Mouse (Mus musculus): ENCODE measurements around the gene Spc24. TPM values are rescaled to one million over a fixed set of nuclear protein-coding genes. Genes with fewer than 3 reads are reported as not detected.

Spc24 gene
- polyA plus RNA-seq (2012; fragmentation: generic; extraction: Trizol): 80.1 TPM
- long read RNA-seq, experiment 1, transcript Spc24-201 (5 exons, 1,366 nt): major isoform, 102 of 122 reads
- long read RNA-seq, experiment 1, partial matches to known transcripts: 4 of 122 reads
- long read RNA-seq, experiment 1, other reads (novel, unspliced or antisense): 12 of 122 reads
- long read RNA-seq, experiment 2, transcript Spc24-201 (5 exons, 1,366 nt): major isoform, 70 of 90 reads
- long read RNA-seq, experiment 2, partial matches to known transcripts: 8 of 90 reads
- long read RNA-seq, experiment 2, other reads (novel, unspliced or antisense): 9 of 90 reads

DNA sequence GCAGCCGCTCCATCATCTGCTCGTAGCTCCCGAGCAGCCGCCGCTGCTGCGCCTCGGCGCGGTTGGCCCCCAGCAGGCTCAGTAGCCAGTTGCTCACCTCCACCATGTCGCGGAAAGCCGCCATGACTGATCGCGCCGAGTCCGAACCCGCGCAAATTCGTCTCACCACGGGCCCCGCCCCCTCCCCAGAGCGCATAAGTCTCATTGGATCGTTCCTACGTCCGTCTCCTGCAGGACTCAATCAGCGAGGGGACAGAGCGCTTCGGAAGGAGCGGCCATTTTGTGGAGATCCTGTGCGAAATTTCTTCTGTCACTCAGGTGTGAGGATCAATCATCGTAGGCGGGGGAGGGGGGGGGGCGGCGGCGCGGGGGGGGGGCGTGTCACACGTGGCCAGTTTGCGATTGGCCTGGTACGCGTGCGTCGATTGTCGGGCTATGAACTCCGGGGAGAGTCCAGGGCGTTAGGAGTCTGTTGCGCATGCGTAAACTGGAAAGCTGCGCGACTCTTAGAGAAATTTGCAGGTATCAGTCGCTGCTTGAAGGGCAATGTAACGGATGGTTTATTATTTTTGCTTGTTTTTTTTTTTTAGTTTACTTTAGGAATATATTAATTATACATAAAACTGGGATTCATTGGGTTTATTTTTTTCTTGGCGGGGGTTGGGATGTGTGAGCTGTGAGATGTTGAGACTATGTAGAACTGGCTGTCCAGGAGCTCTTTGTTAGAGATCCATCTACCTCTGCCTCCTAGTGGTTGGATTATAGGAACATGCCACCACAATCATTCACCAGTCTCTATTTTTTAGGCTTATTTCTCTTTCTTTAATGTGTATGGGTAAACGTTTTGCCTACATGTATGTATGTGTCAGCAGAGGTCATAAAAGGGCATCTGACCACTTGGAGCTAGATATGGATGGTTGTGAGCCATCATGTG is at the start of gene Spc24:
Gene Spc24 (minus strand): TSS at position 149 of the 934 bp plus-strand sequence.
- Histone ChIP-seq H3K4me3 (ENCODE audit: insufficient read depth, poor library complexity, severe bottlenecking) (peak within 1 kb of the TSS; percentile 74), H3ac (ENCODE audit: control insufficient read depth, insufficient read length, low read depth) (peak within 1 kb of the TSS; percentile 94), H3K79me2 (ENCODE audit: control insufficient read depth, insufficient read depth) (peaks cover 44% of the 10 kb centered on the region), H3K36me3 (ENCODE audit: control insufficient read depth, insufficient read depth) (peaks cover 20% of the 10 kb centered on the region), H3K27me3 (ENCODE audit: control insufficient read depth, insufficient read depth, insufficient read length) (no peaks in the 10 kb centered on the region), H3K79me3 (ENCODE audit: low read depth) (peaks cover 26% of the 10 kb centered on the region)
- TF ChIP-seq MAX (IDR thresholded peaks at IDR 0.05) (no peak), MYOG (IDR thresholded peaks at IDR 0.05; ENCODE audit: control insufficient read depth, extremely low read depth, insufficient read length) (no peak), MYOD1 (IDR thresholded peaks at IDR 0.05; ENCODE audit: control insufficient read depth, insufficient read length, low read depth) (no peak), CEBPB (IDR thresholded peaks at IDR 0.05; ENCODE audit: low read depth) (no peak)

DNA sequence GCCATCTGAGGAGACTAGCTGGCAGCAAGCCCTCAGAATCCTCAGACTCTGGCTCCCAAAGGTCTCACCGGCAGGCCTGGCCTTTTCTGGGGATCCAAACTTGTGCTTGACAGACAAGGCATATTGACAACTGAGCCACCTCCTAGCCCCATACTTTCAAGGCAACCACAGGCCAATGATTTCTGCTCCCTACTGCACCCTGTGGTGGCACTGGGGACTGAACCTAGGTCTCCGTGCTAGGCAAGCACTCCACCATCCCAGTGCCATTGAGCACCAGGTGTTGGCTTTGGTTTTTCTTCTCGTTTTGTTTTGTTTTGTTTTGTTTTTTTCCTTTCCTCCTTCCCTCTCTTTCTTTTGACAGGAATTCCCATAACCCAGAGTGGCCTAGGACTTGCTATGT is 48.5 kb upstream of the Spc24 start:
- no peak overlapping the region for H3K4me3 ChIP-seq (ENCODE audit: insufficient read depth, poor library complexity, severe bottlenecking)
- H3K79me3 ChIP-seq (ENCODE audit: low read depth): no peaks in the 10 kb centered on the region
- no peak for TF ChIP-seq MYOG (IDR thresholded peaks at IDR 0.05; ENCODE audit: control insufficient read depth, extremely low read depth, insufficient read length)
- no peak for TF ChIP-seq MYOD1 (IDR thresholded peaks at IDR 0.05; ENCODE audit: control insufficient read depth, insufficient read length, low read depth)
- no peak for TF ChIP-seq USF1 (IDR thresholded peaks at IDR 0.05; ENCODE audit: low read depth)
- no peak for TF ChIP-seq CEBPB (IDR thresholded peaks at IDR 0.05; ENCODE audit: low read depth)
- no peak for TF ChIP-seq MAX (IDR thresholded peaks at IDR 0.05)
- TF ChIP-seq FOSL1 (IDR thresholded peaks at IDR 0.05; ENCODE audit: insufficient read depth, low read length, poor library complexity, severe bottlenecking): no peak
- H3ac ChIP-seq (ENCODE audit: control insufficient read depth, insufficient read length, low read depth): no peak overlapping the region
- no peaks in the 10 kb centered on the region for H3K27me3 ChIP-seq (ENCODE audit: control insufficient read depth, insufficient read depth, insufficient read length)
- no peaks in the 10 kb centered on the region for H3K79me2 ChIP-seq (ENCODE audit: control insufficient read depth, insufficient read depth)
- H3K36me3 ChIP-seq (ENCODE audit: control insufficient read depth, insufficient read depth): no peaks in the 10 kb centered on the region

DNA sequence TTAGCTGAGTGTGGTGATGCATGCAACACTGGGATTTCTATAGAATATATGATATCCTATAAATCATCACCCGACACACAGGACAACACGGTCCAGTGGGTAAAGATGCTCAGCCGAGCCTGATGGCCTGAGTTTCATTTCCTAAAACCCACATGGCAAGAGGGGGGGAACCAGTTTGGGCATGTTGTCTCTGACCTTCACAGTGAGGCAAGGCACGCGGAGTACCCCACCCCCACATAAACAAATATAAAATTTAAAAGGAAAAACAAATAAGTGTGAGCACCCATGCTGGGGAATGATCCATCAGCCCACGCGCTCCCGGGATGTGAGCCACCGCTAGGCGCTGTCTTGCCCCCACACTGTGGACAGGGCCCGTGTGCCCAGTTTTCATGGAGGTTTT is 46.9 kb upstream of the Spc24 start:
- TF ChIP-seq USF1 (IDR thresholded peaks at IDR 0.05; ENCODE audit: low read depth): no peak
- TF ChIP-seq CEBPB (IDR thresholded peaks at IDR 0.05; ENCODE audit: low read depth): no peak
- no peak for TF ChIP-seq CTCF (IDR thresholded peaks at IDR 0.05; ENCODE audit: control insufficient read depth, insufficient read depth, insufficient read length)
- TF ChIP-seq MYOD1 (IDR thresholded peaks at IDR 0.05; ENCODE audit: control insufficient read depth, insufficient read length, low read depth): no peak
- no peak for TF ChIP-seq FOSL1 (IDR thresholded peaks at IDR 0.05; ENCODE audit: insufficient read depth, low read length, poor library complexity, severe bottlenecking)
- TF ChIP-seq MAX (IDR thresholded peaks at IDR 0.05): no peak
- TF ChIP-seq MYOG (IDR thresholded peaks at IDR 0.05; ENCODE audit: control insufficient read depth, extremely low read depth, insufficient read length): no peak
- peaks cover 4% of the 10 kb centered on the region for H3K36me3 ChIP-seq (ENCODE audit: control insufficient read depth, insufficient read depth)
- H3K79me2 ChIP-seq (ENCODE audit: control insufficient read depth, insufficient read depth): peaks cover 8% of the 10 kb centered on the region
- peaks cover 1% of the 10 kb centered on the region for H3K79me3 ChIP-seq (ENCODE audit: low read depth)
- no peak overlapping the region for H3K4me3 ChIP-seq (ENCODE audit: insufficient read depth, poor library complexity, severe bottlenecking)
- no peak overlapping the region for H3ac ChIP-seq (ENCODE audit: control insufficient read depth, insufficient read length, low read depth)
- no peaks in the 10 kb centered on the region for H3K27me3 ChIP-seq (ENCODE audit: control insufficient read depth, insufficient read depth, insufficient read length)

GRCm38 (mm10) chr9:21806363-21806762 is 46.3 kb upstream of the Spc24 start:
- Histone ChIP-seq H3K27me3 (ENCODE audit: control insufficient read depth, insufficient read depth, insufficient read length) (no peaks in the 10 kb centered on the region), H3K4me3 (ENCODE audit: insufficient read depth, poor library complexity, severe bottlenecking) (no peak overlapping the region), H3K36me3 (ENCODE audit: control insufficient read depth, insufficient read depth) (peaks cover 4% of the 10 kb centered on the region), H3ac (ENCODE audit: control insufficient read depth, insufficient read length, low read depth) (no peak overlapping the region), H3K79me2 (ENCODE audit: control insufficient read depth, insufficient read depth) (peaks cover 8% of the 10 kb centered on the region), H3K79me3 (ENCODE audit: low read depth) (peaks cover 1% of the 10 kb centered on the region)
- no peak for TF ChIP-seq MYOD1 (IDR thresholded peaks at IDR 0.05; ENCODE audit: control insufficient read depth, insufficient read length, low read depth)
- no peak for TF ChIP-seq USF1 (IDR thresholded peaks at IDR 0.05; ENCODE audit: low read depth)
- TF ChIP-seq CEBPB (IDR thresholded peaks at IDR 0.05; ENCODE audit: low read depth): no peak
- TF ChIP-seq MYOG (IDR thresholded peaks at IDR 0.05; ENCODE audit: control insufficient read depth, extremely low read depth, insufficient read length): no peak
- no peak for TF ChIP-seq FOSL1 (IDR thresholded peaks at IDR 0.05; ENCODE audit: insufficient read depth, low read length, poor library complexity, severe bottlenecking)
- no peak for TF ChIP-seq MAX (IDR thresholded peaks at IDR 0.05)
- no peak for TF ChIP-seq CTCF (IDR thresholded peaks at IDR 0.05; ENCODE audit: control insufficient read depth, insufficient read depth, insufficient read length)

GRCm38 (mm10) chr9:21803986-21804644 is 44.0 kb upstream of the Spc24 start:
- TF ChIP-seq USF1 (IDR thresholded peaks at IDR 0.05; ENCODE audit: low read depth) (no peak), CTCF (IDR thresholded peaks at IDR 0.05; ENCODE audit: control insufficient read depth, insufficient read depth, insufficient read length) (peak; percentile 88), MYOD1 (IDR thresholded peaks at IDR 0.05; ENCODE audit: control insufficient read depth, insufficient read length, low read depth) (peak; percentile 9), FOSL1 (IDR thresholded peaks at IDR 0.05; ENCODE audit: insufficient read depth, low read length, poor library complexity, severe bottlenecking) (peak; percentile 92), MYOG (IDR thresholded peaks at IDR 0.05; ENCODE audit: control insufficient read depth, extremely low read depth, insufficient read length) (no peak), MAX (IDR thresholded peaks at IDR 0.05) (peak; percentile 73)
- Histone ChIP-seq H3K36me3 (ENCODE audit: control insufficient read depth, insufficient read depth) (peaks cover 4% of the 10 kb centered on the region), H3ac (ENCODE audit: control insufficient read depth, insufficient read length, low read depth) (peak overlapping the region; percentile 44), H3K27me3 (ENCODE audit: control insufficient read depth, insufficient read depth, insufficient read length) (no peaks in the 10 kb centered on the region), H3K79me3 (ENCODE audit: low read depth) (peaks cover 1% of the 10 kb centered on the region), H3K4me3 (ENCODE audit: insufficient read depth, poor library complexity, severe bottlenecking) (peak overlapping the region; percentile 7), H3K79me2 (ENCODE audit: control insufficient read depth, insufficient read depth) (peaks cover 8% of the 10 kb centered on the region)

All from C2C12 (cell line).